Mouse (Mus musculus) heart, adult 2 months (tissue): ENCODE data around the gene 9530077C05Rik. TPM values are rescaled to one million over a fixed set of nuclear protein-coding genes. Genes with fewer than 3 reads are reported as not detected.
"Not testable (repeated sequence)": the region's sequence is repeated elsewhere in the genome, so short reads cannot be mapped to it uniquely, and the experiment has no call there.

Experiments used
- DNase-seq, 2 experiments: peaks; one replicate each; pipeline ENCODE4 v3.0.0; 2021
- H3K27ac ChIP-seq: fragments of 200-600 bp; 2 replicates; pipeline ENCODE4 v1.8.1; 2022
- H3K27me3 ChIP-seq: fragments of 200-500 bp; 2 replicates; pipeline ENCODE4 v1.6.1; 2012; ENCODE audit warnings: mild to moderate bottlenecking, low read length, inconsistent platforms, mixed read lengths; ENCODE audit not compliant: control insufficient read depth, insufficient read depth
- H3K36me3 ChIP-seq: fragments of 200-500 bp; 2 replicates; pipeline ENCODE4 v1.6.1; 2012; ENCODE audit warnings: low read length, inconsistent platforms; ENCODE audit not compliant: control insufficient read depth, insufficient read depth
- H3K4me1 ChIP-seq: fragments of 200-500 bp; 2 replicates; pipeline ENCODE4 v1.6.1; 2011; ENCODE audit warnings: low read length; ENCODE audit not compliant: control insufficient read depth, insufficient read depth
- H3K4me3 ChIP-seq: fragments of 200-600 bp; 2 replicates; pipeline ENCODE4 v1.8.1; 2022
- H3K79me2 ChIP-seq: fragments of 200-500 bp; replicated peaks from 2 replicates; pipeline ENCODE4 v1.6.1; 2012; ENCODE audit warnings: mild to moderate bottlenecking, inconsistent platforms, low read length, moderate library complexity, mixed read lengths; ENCODE audit not compliant: control insufficient read depth, insufficient read depth
- H3K9ac ChIP-seq: fragments of 200-500 bp; 2 replicates; pipeline ENCODE4 v1.6.1; 2012; ENCODE audit warnings: low read depth, mild to moderate bottlenecking, control low read depth, inconsistent platforms, low read length, mixed read lengths
- CTCF ChIP-seq: fragments of 200-600 bp; IDR thresholded peaks from 2 replicates; pipeline ENCODE4 v1.8.1; 2022; ENCODE audit warnings: antibody characterized with exemption, mild to moderate bottlenecking, moderate library complexity
- EP300 ChIP-seq: fragments of 200-500 bp; IDR thresholded peaks from 2 replicates; pipeline ENCODE4 v1.6.1; 2011; ENCODE audit warnings: low read depth, low read length, control low read depth; ENCODE audit not compliant: insufficient read depth
- POLR2A ChIP-seq: fragments of 200-500 bp; IDR thresholded peaks from 2 replicates; pipeline ENCODE4 v1.6.1; 2011; ENCODE audit warnings: mild to moderate bottlenecking, low read depth, low read length, control low read depth; ENCODE audit not compliant: insufficient read depth
- WGBS: fragments of 180-500 bp; shearing (Covaris S2); methylation state at CpG from one replicate; pipeline ENCODE4 v1.1.7; 2018; 5-methylcytosine and 5-hydroxymethylcytosine counted together
- intact Hi-C: fragments of 180-260 bp; cut with DNase I; formaldehyde crosslinking; loops from one replicate; pipeline ENCODE4 v1.15.1; 2025
- polyA plus RNA-seq: library from polyadenylated mRNA; depleted of rRNA; stranded (reverse); fragments of >200 nt; gene quantifications from 2 replicates; pipeline ENCODE4 v1.2.3, GENCODE M21; 2012
- total RNA-seq, 2 experiments: library from RNA; stranded (reverse); gene quantifications; 2 replicates each; pipeline ENCODE4 v1.2.3; 2021

Gene 9530077C05Rik
- total and polyA plus RNA-seq, 3 experiments, result 0.27 to 0.50 (median 0.29) TPM

GRCm38 (mm10) chr9:22390390-22390789 is 20.9 kb upstream of the 9530077C05Rik start:
- 62% methylated on average over 5 of the region's 5 CpGs for whole genome bisulfite sequencing
- DNase-seq, result no peak
- no peak for TF ChIP-seq CTCF
- Histone ChIP-seq H3K27me3 (no peaks in the 10 kb centered on the region), H3K9ac (no peak overlapping the region), H3K4me1 (no peaks in the 10 kb centered on the region), H3K79me2 (no peaks in the 10 kb centered on the region), H3K36me3 (no peaks in the 10 kb centered on the region; the same call in 1 of the 2 replicates), H3K4me3 (no peak overlapping the region), H3K27ac (no peak overlapping the region)
- intact Hi-C loops, result no loop called here

- TF ChIP-seq CTCF (no peak), EP300 (no peak), POLR2A (no peak)
- Histone ChIP-seq H3K79me2 (no peaks in the 10 kb centered on the region), H3K27me3 (no peaks in the 10 kb centered on the region), H3K4me1 (no peaks in the 10 kb centered on the region), H3K9ac (no peak overlapping the region), H3K27ac (no peak overlapping the region), H3K4me3 (no peak overlapping the region), H3K36me3 (no peaks in the 10 kb centered on the region; the same call in 1 of the 2 replicates)
- intact Hi-C loops, result no loop called here
- DNase-seq, result no peak
- 76% methylated on average over 2 of the region's 2 CpGs for WGBS
These were observed 16.6 kb upstream of the 9530077C05Rik start for GRCm38 (mm10) chr9:22394725-22395124.

GRCm38 (mm10) chr9:22399021-22399420 is 12.3 kb upstream of the 9530077C05Rik start:
- Histone ChIP-seq H3K4me1 (no peaks in the 10 kb centered on the region), H3K4me3 (no peak overlapping the region), H3K36me3 (no peaks in the 10 kb centered on the region), H3K79me2 (no peaks in the 10 kb centered on the region), H3K27ac (no peak overlapping the region), H3K27me3 (no peaks in the 10 kb centered on the region), H3K9ac (no peak overlapping the region)
- DNase-seq, result no peak
- 62% methylated on average over 4 of the region's 4 CpGs for WGBS
- no peak for TF ChIP-seq EP300
- TF ChIP-seq CTCF, result no peak
- TF ChIP-seq POLR2A, result no peak
- intact Hi-C loops, result no loop called here

GRCm38 (mm10) chr9:22402001-22402400 is 9.3 kb upstream of the 9530077C05Rik start:
- H3K36me3 ChIP-seq, result no peaks in the 10 kb centered on the region
- no peak overlapping the region for H3K4me3 ChIP-seq
- no peaks in the 10 kb centered on the region for H3K4me1 ChIP-seq
- H3K79me2 ChIP-seq, result no peaks in the 10 kb centered on the region
- no peak for DNase-seq
- no peak overlapping the region for H3K9ac ChIP-seq
- H3K27ac ChIP-seq, result no peak overlapping the region
- WGBS, result 86% methylated on average over 6 of the region's 6 CpGs
- no peak for TF ChIP-seq POLR2A
- no peak for TF ChIP-seq CTCF
- no peak for TF ChIP-seq EP300
- H3K27me3 ChIP-seq, result no peaks in the 10 kb centered on the region
- intact Hi-C loops, result no loop called here

GRCm38 (mm10) chr9:22402976-22403375 is 8.3 kb upstream of the 9530077C05Rik start:
- WGBS, result 68% methylated on average over 3 of the region's 3 CpGs
- intact Hi-C loops, result no loop called here

GRCm38 (mm10) chr9:22403501-22403900 is 7.8 kb upstream of the 9530077C05Rik start:
- H3K27me3 ChIP-seq, H3K4me1 ChIP-seq, H3K79me2 ChIP-seq, H3K4me3 ChIP-seq, H3K27ac ChIP-seq, DNase-seq, H3K9ac ChIP-seq, H3K36me3 ChIP-seq, intact Hi-C loops: not testable (repeated sequence)
- 54% methylated on average over 2 of the region's 2 CpGs for WGBS

More at GRCm38 (mm10) chr9:22402976-22403375, 8.3 kb upstream of the 9530077C05Rik start:
- H3K79me2 ChIP-seq, result no peaks in the 10 kb centered on the region
- H3K27me3 ChIP-seq, result no peaks in the 10 kb centered on the region
- no peak overlapping the region for H3K27ac ChIP-seq
- H3K9ac ChIP-seq, result no peak overlapping the region
- no peak for DNase-seq
- TF ChIP-seq EP300 (no peak), POLR2A (no peak), CTCF (no peak)
- no peaks in the 10 kb centered on the region for H3K36me3 ChIP-seq
- no peaks in the 10 kb centered on the region for H3K4me1 ChIP-seq
- H3K4me3 ChIP-seq, result no peak overlapping the region

GRCm38 (mm10) chr9:22405414-22405813 is 5.9 kb upstream of the 9530077C05Rik start:
- no peak for DNase-seq
- TF ChIP-seq EP300 (no peak), CTCF (no peak), POLR2A (no peak)
- intact Hi-C loops, result loop anchor here (5.0 kb wide), 1 partner anchor 248 kb away; the partner anchor contains the start of gene Pigyl
- H3K4me3 ChIP-seq, result no peak overlapping the region
- no peak overlapping the region for H3K9ac ChIP-seq
- no peaks in the 10 kb centered on the region for H3K27me3 ChIP-seq
- H3K79me2 ChIP-seq, result no peaks in the 10 kb centered on the region
- no peak overlapping the region for H3K27ac ChIP-seq
- 69% methylated on average over 3 of the region's 3 CpGs for WGBS
- no peaks in the 10 kb centered on the region for H3K36me3 ChIP-seq
- H3K4me1 ChIP-seq, result no peaks in the 10 kb centered on the region

- DNase-seq, H3K9ac ChIP-seq, H3K27me3 ChIP-seq, H3K4me1 ChIP-seq, H3K36me3 ChIP-seq, H3K79me2 ChIP-seq, H3K27ac ChIP-seq, H3K4me3 ChIP-seq: not testable (repeated sequence)
- intact Hi-C loops, result loop anchor here (5.0 kb wide), 1 partner anchor 250 kb away; the partner anchor contains the start of gene Pigyl
- 76% methylated on average over 4 of the region's 4 CpGs for WGBS
These were observed 3.7 kb upstream of the 9530077C05Rik start for GRCm38 (mm10) chr9:22407633-22408032.
